Mouse (Mus musculus): Measurements from ENCODE around the gene Pdgfd. TPM values are rescaled to one million over a fixed set of nuclear protein-coding genes. Genes with fewer than 3 reads are reported as not detected.
"Not testable (repeated sequence)": the region's sequence is repeated elsewhere in the genome, so short reads cannot be mapped to it uniquely, and the experiment has no call there.

The Pdgfd gene
- polyA plus RNA-seq, 1 experiment from 2014 or later: 6.3 TPM

GRCm38 (mm10) chr9:6187955-6188354 is 19.6 kb downstream of the Pdgfd start:
- whole genome bisulfite sequencing: 72% methylated on average over 3 of the region's 3 CpGs
- Histone ChIP-seq H3K36me3 (ENCODE audit: control insufficient read depth, insufficient read depth) (no peaks in the 10 kb centered on the region), H3K27me3 (replicated peaks; ENCODE audit: control insufficient read depth, insufficient read depth, low read length) (no peaks in the 10 kb centered on the region), H3K27ac (ENCODE audit: low read depth, low read length) (no peak overlapping the region), H3K9me3 (ENCODE audit: control insufficient read depth) (no peaks in the 10 kb centered on the region), H3K4me1 (replicated peaks; ENCODE audit: control insufficient read depth, insufficient read depth, low read length) (no peaks in the 10 kb centered on the region), H3K4me3 (ENCODE audit: low read depth, low read length) (no peak overlapping the region), H3K9ac (ENCODE audit: low read depth, low read length) (no peak overlapping the region), H3K4me2 (replicated peaks; ENCODE audit: low read depth) (no peak overlapping the region)
- no peak for ATAC-seq
- no peak for TF ChIP-seq CTCF (IDR thresholded peaks at IDR 0.05; ENCODE audit: low read depth)

GRCm38 (mm10) chr9:6193352-6193751 is 25.0 kb downstream of the Pdgfd start:
- Histone ChIP-seq H3K4me2 (replicated peaks; ENCODE audit: low read depth) (no peak overlapping the region), H3K4me1 (replicated peaks; ENCODE audit: control insufficient read depth, insufficient read depth, low read length) (no peaks in the 10 kb centered on the region), H3K27ac (ENCODE audit: low read depth, low read length) (no peak overlapping the region), H3K9me3 (ENCODE audit: control insufficient read depth) (no peaks in the 10 kb centered on the region), H3K36me3 (ENCODE audit: control insufficient read depth, insufficient read depth) (no peaks in the 10 kb centered on the region), H3K4me3 (ENCODE audit: low read depth, low read length) (no peak overlapping the region), H3K27me3 (replicated peaks; ENCODE audit: control insufficient read depth, insufficient read depth, low read length) (no peaks in the 10 kb centered on the region), H3K9ac (ENCODE audit: low read depth, low read length) (no peak overlapping the region)
- TF ChIP-seq CTCF (IDR thresholded peaks at IDR 0.05; ENCODE audit: low read depth): no peak
- WGBS: 80% methylated on average over 1 of the region's 1 CpGs
- ATAC-seq: no peak

GRCm38 (mm10) chr9:6212862-6213261 is 44.5 kb downstream of the Pdgfd start:
- H3K4me1 ChIP-seq (replicated peaks; ENCODE audit: control insufficient read depth, insufficient read depth, low read length): no peaks in the 10 kb centered on the region
- TF ChIP-seq CTCF (IDR thresholded peaks at IDR 0.05; ENCODE audit: low read depth): no peak
- no peak overlapping the region for H3K27ac ChIP-seq (ENCODE audit: low read depth, low read length)
- 61% methylated on average over 5 of the region's 5 CpGs for WGBS
- H3K9ac ChIP-seq (ENCODE audit: low read depth, low read length): no peak overlapping the region
- H3K9me3 ChIP-seq (ENCODE audit: control insufficient read depth): no peaks in the 10 kb centered on the region
- no peak for ATAC-seq
- no peak overlapping the region for H3K4me3 ChIP-seq (ENCODE audit: low read depth, low read length)
- H3K4me2 ChIP-seq (replicated peaks; ENCODE audit: low read depth): no peak overlapping the region
- H3K27me3 ChIP-seq (replicated peaks; ENCODE audit: control insufficient read depth, insufficient read depth, low read length): no peaks in the 10 kb centered on the region
- no peaks in the 10 kb centered on the region for H3K36me3 ChIP-seq (ENCODE audit: control insufficient read depth, insufficient read depth)

- TF ChIP-seq CTCF (IDR thresholded peaks at IDR 0.05; ENCODE audit: low read depth): no peak
- no peak for ATAC-seq
- H3K4me3 ChIP-seq (ENCODE audit: low read depth, low read length): no peak overlapping the region
- 20% methylated on average over 1 of the region's 1 CpGs for WGBS
- H3K36me3 ChIP-seq (ENCODE audit: control insufficient read depth, insufficient read depth): no peaks in the 10 kb centered on the region
- H3K27ac ChIP-seq (ENCODE audit: low read depth, low read length): no peak overlapping the region
- no peaks in the 10 kb centered on the region for H3K9me3 ChIP-seq (ENCODE audit: control insufficient read depth)
- H3K4me2 ChIP-seq (replicated peaks; ENCODE audit: low read depth): no peak overlapping the region
- no peaks in the 10 kb centered on the region for H3K4me1 ChIP-seq (replicated peaks; ENCODE audit: control insufficient read depth, insufficient read depth, low read length)
- no peak overlapping the region for H3K9ac ChIP-seq (ENCODE audit: low read depth, low read length)
- no peaks in the 10 kb centered on the region for H3K27me3 ChIP-seq (replicated peaks; ENCODE audit: control insufficient read depth, insufficient read depth, low read length)
Observed at GRCm38 (mm10) chr9:6217505-6217904, 49.1 kb downstream of the Pdgfd start.

- ATAC-seq; H3K9ac ChIP-seq (ENCODE audit: low read depth, low read length); H3K4me3 ChIP-seq (ENCODE audit: low read depth, low read length); H3K4me1 ChIP-seq (replicated peaks; ENCODE audit: control insufficient read depth, insufficient read depth, low read length); H3K27ac ChIP-seq (ENCODE audit: low read depth, low read length); H3K36me3 ChIP-seq (ENCODE audit: control insufficient read depth, insufficient read depth); H3K4me2 ChIP-seq (replicated peaks; ENCODE audit: low read depth); H3K9me3 ChIP-seq (ENCODE audit: control insufficient read depth); H3K27me3 ChIP-seq (replicated peaks; ENCODE audit: control insufficient read depth, insufficient read depth, low read length): not testable (repeated sequence)
- 100% methylated on average over 1 of the region's 1 CpGs for WGBS
Observed at GRCm38 (mm10) chr9:6235982-6236381, 67.6 kb downstream of the Pdgfd start.

GRCm38 (mm10) chr9:6250320-6250719 is 81.9 kb downstream of the Pdgfd start:
- no peaks in the 10 kb centered on the region for H3K4me1 ChIP-seq (replicated peaks; ENCODE audit: control insufficient read depth, insufficient read depth, low read length)
- no peak for ATAC-seq
- 54% methylated on average over 1 of the region's 1 CpGs for WGBS

GRCm38 (mm10) chr9:6251990-6252389 is 83.6 kb downstream of the Pdgfd start:
- Histone ChIP-seq H3K9ac (ENCODE audit: low read depth, low read length) (no peak overlapping the region), H3K9me3 (ENCODE audit: control insufficient read depth) (no peaks in the 10 kb centered on the region), H3K27me3 (replicated peaks; ENCODE audit: control insufficient read depth, insufficient read depth, low read length) (no peaks in the 10 kb centered on the region), H3K4me1 (replicated peaks; ENCODE audit: control insufficient read depth, insufficient read depth, low read length) (no peaks in the 10 kb centered on the region), H3K4me3 (ENCODE audit: low read depth, low read length) (no peak overlapping the region), H3K36me3 (ENCODE audit: control insufficient read depth, insufficient read depth) (no peaks in the 10 kb centered on the region), H3K27ac (ENCODE audit: low read depth, low read length) (no peak overlapping the region), H3K4me2 (replicated peaks; ENCODE audit: low read depth) (no peak overlapping the region)
- TF ChIP-seq CTCF (IDR thresholded peaks at IDR 0.05; ENCODE audit: low read depth): no peak
- no peak for ATAC-seq
- WGBS: 75% methylated on average over 2 of the region's 2 CpGs

More at GRCm38 (mm10) chr9:6250320-6250719, 81.9 kb downstream of the Pdgfd start:
- no peak for TF ChIP-seq CTCF (IDR thresholded peaks at IDR 0.05; ENCODE audit: low read depth)
- H3K9ac ChIP-seq (ENCODE audit: low read depth, low read length): no peak overlapping the region
- H3K9me3 ChIP-seq (ENCODE audit: control insufficient read depth): no peaks in the 10 kb centered on the region
- H3K4me2 ChIP-seq (replicated peaks; ENCODE audit: low read depth): no peak overlapping the region
- H3K27ac ChIP-seq (ENCODE audit: low read depth, low read length): no peak overlapping the region
- H3K27me3 ChIP-seq (replicated peaks; ENCODE audit: control insufficient read depth, insufficient read depth, low read length): no peaks in the 10 kb centered on the region
- no peak overlapping the region for H3K4me3 ChIP-seq (ENCODE audit: low read depth, low read length)
- no peaks in the 10 kb centered on the region for H3K36me3 ChIP-seq (ENCODE audit: control insufficient read depth, insufficient read depth)

All from intestine, postnatal 0 days (tissue).